Mouse (Mus musculus): ENCODE measurements around the gene R3hdm2. TPM values are rescaled to one million over a fixed set of nuclear protein-coding genes. Genes with fewer than 3 reads are reported as not detected.

R3hdm2 gene
- total and polyA plus RNA-seq, 2 experiments from 2014 or later, result 31.5 to 42.8 TPM

DNA sequence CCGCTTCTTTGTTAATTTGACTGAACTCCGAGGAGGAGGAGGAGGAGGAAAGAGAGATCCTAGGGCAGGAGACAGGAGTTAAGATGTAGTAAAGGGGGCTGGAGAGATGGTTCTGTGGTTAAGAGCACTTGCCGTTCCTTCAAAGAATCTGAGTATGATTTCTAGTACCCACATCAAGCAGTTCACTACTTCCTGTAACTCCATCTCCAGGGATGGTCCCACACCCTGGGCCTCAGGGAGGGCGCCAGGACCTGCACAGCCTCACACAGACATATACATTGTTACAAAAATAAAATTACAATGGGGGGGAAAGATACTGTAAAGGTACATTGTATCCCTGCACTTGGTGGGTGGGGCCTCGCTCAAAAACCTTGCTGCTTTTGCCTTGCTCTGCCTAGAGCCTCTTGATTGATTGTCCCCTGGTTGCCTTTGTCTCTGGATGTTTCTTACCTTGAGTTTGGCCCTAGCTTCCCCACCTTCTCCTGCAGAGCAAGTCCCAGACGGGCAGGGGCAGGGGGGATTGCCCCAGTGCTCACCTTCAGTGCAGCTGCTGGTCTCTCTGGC, 42.5 kb upstream of the R3hdm2 start:
- H3K36me3 ChIP-seq (replicated peaks; ENCODE audit: control insufficient read depth, insufficient read depth, low read length), result no peaks in the 10 kb centered on the region
- H3K4me3 ChIP-seq (ENCODE audit: low read depth, low read length), result no peak overlapping the region
- WGBS, result 74% methylated on average over 6 of the region's 6 CpGs
- peaks cover 3% of the 10 kb centered on the region; the same call in 1 of the 2 replicates for H3K4me1 ChIP-seq (ENCODE audit: control insufficient read depth, insufficient read depth)
- H3K27ac ChIP-seq (ENCODE audit: low read depth), result no peak overlapping the region
- no peaks in the 10 kb centered on the region for H3K9me3 ChIP-seq (replicated peaks; ENCODE audit: control insufficient read depth, low read length)
- no peak overlapping the region for H3K9ac ChIP-seq (replicated peaks; ENCODE audit: low read depth, low read length)
- ATAC-seq (ENCODE audit: insufficient read depth, low read depth) (no peak), DNase-seq (ENCODE audit: low spot score) (no peak)
- H3K4me2 ChIP-seq (ENCODE audit: low read depth, low read length), result no peak overlapping the region
- TF ChIP-seq EP300 (IDR thresholded peaks at IDR 0.05; ENCODE audit: low read depth), result no peak
- no peak for TF ChIP-seq CTCF (IDR thresholded peaks at IDR 0.05; ENCODE audit: low read depth)
- H3K27me3 ChIP-seq (ENCODE audit: control insufficient read depth, insufficient read depth, low read length), result peaks cover 39% of the 10 kb centered on the region

- H3K4me3 ChIP-seq (ENCODE audit: low read depth, low read length), result peak overlapping the region; percentile 46
- WGBS, result under 1% methylated on average over 31 of the region's 31 CpGs
- H3K27me3 ChIP-seq (ENCODE audit: control insufficient read depth, insufficient read depth, low read length), result peaks cover 34% of the 10 kb centered on the region
- peak overlapping the region; percentile 41; the same call in 1 of the 2 replicates for H3K27ac ChIP-seq (ENCODE audit: low read depth)
- peaks cover 3% of the 10 kb centered on the region; the same call in 1 of the 2 replicates for H3K4me1 ChIP-seq (ENCODE audit: control insufficient read depth, insufficient read depth)
- TF ChIP-seq CTCF (IDR thresholded peaks at IDR 0.05; ENCODE audit: low read depth) (peak; percentile 95), EP300 (IDR thresholded peaks at IDR 0.05; ENCODE audit: low read depth) (no peak)
- no peaks in the 10 kb centered on the region for H3K9me3 ChIP-seq (replicated peaks; ENCODE audit: control insufficient read depth, low read length)
- H3K36me3 ChIP-seq (replicated peaks; ENCODE audit: control insufficient read depth, insufficient read depth, low read length), result no peaks in the 10 kb centered on the region
- peak; percentile 83 for ATAC-seq (ENCODE audit: insufficient read depth, low read depth)
- peak; percentile 88 for DNase-seq (ENCODE audit: low spot score)
- H3K9ac ChIP-seq (replicated peaks; ENCODE audit: low read depth, low read length), result peak overlapping the region; percentile 21; the same call in 1 of the 2 replicates
- peak overlapping the region; percentile 78 for H3K4me2 ChIP-seq (ENCODE audit: low read depth, low read length)
These were observed 41.0 kb upstream of the R3hdm2 start for GRCm38 (mm10) chr10:127338930-127339682.

DNA sequence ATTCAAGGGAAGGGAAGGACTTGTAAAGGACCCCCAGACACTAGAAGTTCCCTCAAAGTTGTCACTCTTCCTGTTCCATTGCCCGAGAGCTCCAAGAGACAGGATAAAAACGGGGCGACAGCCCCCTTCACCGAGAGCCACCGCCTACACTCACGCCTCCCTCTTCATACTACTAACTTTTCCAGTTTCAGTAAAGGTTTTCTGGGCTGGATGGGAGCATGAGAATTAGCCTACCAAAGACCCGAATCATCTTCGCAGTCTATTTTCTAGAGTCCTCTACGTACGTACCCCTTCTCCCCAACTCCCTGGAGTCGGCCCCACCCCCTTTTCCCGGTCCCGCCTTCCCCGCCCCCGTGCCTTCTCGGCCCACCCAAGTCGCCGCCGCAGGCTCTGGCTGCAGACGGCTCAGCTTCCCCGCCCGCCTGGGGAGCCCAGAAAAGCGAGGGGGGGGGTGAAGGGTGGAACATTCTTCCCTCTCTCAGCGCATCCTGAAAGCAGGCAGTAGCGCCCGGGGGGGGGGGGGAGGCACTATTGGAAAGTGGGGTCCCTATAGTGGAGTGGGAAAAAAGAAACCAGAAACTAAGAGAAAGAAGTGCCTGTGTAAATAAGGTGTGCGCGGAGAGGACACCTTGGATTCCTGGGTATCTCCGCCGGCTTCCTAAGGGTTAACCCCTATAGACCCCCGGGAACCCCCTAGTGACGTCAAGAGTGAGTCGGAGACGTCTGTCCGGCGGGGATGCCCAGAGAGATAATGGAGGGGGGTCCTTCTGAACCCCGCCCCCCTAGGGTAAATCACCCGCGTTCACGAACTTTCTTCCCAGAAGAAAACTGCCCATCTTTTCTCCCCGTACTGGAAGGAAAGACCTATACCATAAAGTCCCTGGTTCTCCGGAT, 40.2 kb upstream of the R3hdm2 start:
- TF ChIP-seq EP300 (IDR thresholded peaks at IDR 0.05; ENCODE audit: low read depth), result no peak
- no peak for TF ChIP-seq CTCF (IDR thresholded peaks at IDR 0.05; ENCODE audit: low read depth)
- Histone ChIP-seq H3K27ac (ENCODE audit: low read depth) (peak overlapping the region; percentile 41; the same call in 1 of the 2 replicates), H3K4me3 (ENCODE audit: low read depth, low read length) (peak overlapping the region; percentile 46), H3K36me3 (replicated peaks; ENCODE audit: control insufficient read depth, insufficient read depth, low read length) (no peaks in the 10 kb centered on the region), H3K9me3 (replicated peaks; ENCODE audit: control insufficient read depth, low read length) (no peaks in the 10 kb centered on the region), H3K27me3 (ENCODE audit: control insufficient read depth, insufficient read depth, low read length) (peaks cover 34% of the 10 kb centered on the region), H3K4me1 (ENCODE audit: control insufficient read depth, insufficient read depth) (peaks cover 3% of the 10 kb centered on the region; the same call in 1 of the 2 replicates), H3K4me2 (ENCODE audit: low read depth, low read length) (peak overlapping the region; percentile 78), H3K9ac (replicated peaks; ENCODE audit: low read depth, low read length) (peak overlapping the region; percentile 21; the same call in 1 of the 2 replicates)
- under 1% methylated on average over 40 of the region's 42 CpGs for WGBS
- DNase-seq (ENCODE audit: low spot score), result no peak
- ATAC-seq (ENCODE audit: insufficient read depth, low read depth), result 0 out of 2 replicates have a peak, but pooled peaks have one; percentile 10

DNA sequence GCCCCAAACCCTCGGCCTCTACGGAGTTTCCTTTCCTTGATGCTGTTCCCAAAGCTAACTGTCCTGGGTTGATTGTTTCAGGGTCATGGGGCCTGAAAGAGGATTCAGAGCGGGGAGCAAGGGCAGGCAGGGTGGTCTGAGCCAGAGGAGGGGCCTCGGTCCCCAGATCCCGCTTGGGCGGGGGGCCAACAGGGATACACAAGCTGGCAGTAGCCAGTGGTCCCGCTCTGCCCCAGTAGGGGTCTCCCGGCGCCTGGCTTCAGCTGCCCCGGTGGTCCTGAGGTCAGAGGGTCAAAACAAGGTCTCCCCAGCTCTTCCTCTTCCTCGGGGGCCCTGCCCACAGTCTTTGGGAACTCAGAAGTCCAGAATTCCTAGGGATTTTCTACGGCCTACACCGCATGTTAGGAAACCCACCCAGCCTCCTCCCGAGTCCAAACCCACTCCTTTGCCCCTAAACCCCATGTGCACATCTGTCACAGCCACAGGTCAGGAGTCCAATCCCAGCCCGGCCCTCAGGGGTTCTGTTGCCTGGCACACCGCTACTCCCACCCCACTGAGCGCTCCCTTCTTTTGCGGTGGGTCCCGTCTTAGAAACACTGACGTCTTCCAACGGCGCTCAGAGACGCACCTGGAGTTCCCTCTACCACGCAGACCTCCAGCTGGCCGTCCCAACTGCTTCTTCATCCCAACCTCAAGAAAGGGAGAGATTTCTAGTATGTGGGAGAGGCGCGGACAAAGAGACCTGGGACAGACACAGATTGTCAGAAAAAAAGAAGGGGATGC, 39.4 kb upstream of the R3hdm2 start:
- no peak overlapping the region for H3K27ac ChIP-seq (ENCODE audit: low read depth)
- H3K4me1 ChIP-seq (ENCODE audit: control insufficient read depth, insufficient read depth), result peaks cover 3% of the 10 kb centered on the region; the same call in 1 of the 2 replicates
- H3K9me3 ChIP-seq (replicated peaks; ENCODE audit: control insufficient read depth, low read length), result no peaks in the 10 kb centered on the region
- DNase-seq (ENCODE audit: low spot score) (no peak), ATAC-seq (ENCODE audit: insufficient read depth, low read depth) (no peak)
- peaks cover 34% of the 10 kb centered on the region for H3K27me3 ChIP-seq (ENCODE audit: control insufficient read depth, insufficient read depth, low read length)
- no peaks in the 10 kb centered on the region for H3K36me3 ChIP-seq (replicated peaks; ENCODE audit: control insufficient read depth, insufficient read depth, low read length)
- H3K9ac ChIP-seq (replicated peaks; ENCODE audit: low read depth, low read length), result 0 out of 2 replicates have a peak overlapping the region, but pooled peaks have one; percentile 8
- WGBS, result 3% methylated on average over 27 of the region's 27 CpGs
- no peak for TF ChIP-seq CTCF (IDR thresholded peaks at IDR 0.05; ENCODE audit: low read depth)
- no peak for TF ChIP-seq EP300 (IDR thresholded peaks at IDR 0.05; ENCODE audit: low read depth)
- H3K4me3 ChIP-seq (ENCODE audit: low read depth, low read length), result peak overlapping the region; percentile 46
- peak overlapping the region; percentile 78 for H3K4me2 ChIP-seq (ENCODE audit: low read depth, low read length)

Measured in heart, postnatal 0 days (tissue).